Mouse (Mus musculus): ENCODE data around the gene D17H6S53E. TPM values are rescaled to one million over a fixed set of nuclear protein-coding genes. Genes with fewer than 3 reads are reported as not detected.

Gene D17H6S53E
- polyA plus RNA-seq, 1 experiment from 2014 or later, result 7.8 TPM

DNA sequence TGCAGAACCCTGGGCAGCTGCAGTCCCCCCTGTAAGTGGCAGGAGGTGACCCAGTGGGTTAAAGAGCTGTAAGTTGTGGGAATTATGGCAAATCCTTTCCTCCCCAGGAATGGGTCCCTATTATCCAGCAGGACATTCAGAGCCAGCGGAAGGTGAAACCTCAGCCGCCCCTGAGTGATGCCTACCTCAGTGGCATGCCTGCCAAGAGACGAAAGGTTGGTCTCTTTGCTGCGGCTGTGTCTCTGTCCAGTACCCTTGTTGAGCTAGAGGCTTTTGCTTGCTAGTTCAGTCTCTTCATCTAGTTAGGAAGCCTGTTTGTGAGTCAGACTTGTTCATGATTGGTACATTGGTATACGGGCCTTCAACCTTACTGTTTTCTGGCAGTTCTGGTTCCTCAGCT is 20.0 kb downstream of the D17H6S53E start:
- no peaks in the 10 kb centered on the region for H3K4me1 ChIP-seq
- peaks cover 4% of the 10 kb centered on the region; the same call in 1 of the 2 replicates for H3K9me3 ChIP-seq
- no peak for DNase-seq (ENCODE audit: extremely low spot score, low spot score)
- H3K27ac ChIP-seq, result no peak overlapping the region
- H3K4me3 ChIP-seq, result no peak overlapping the region; the same call in 1 of the 2 replicates
- 92% methylated on average over 5 of the region's 5 CpGs for WGBS
- no peaks in the 10 kb centered on the region for H3K27me3 ChIP-seq (ENCODE audit: poor library complexity, severe bottlenecking)
- H3K36me3 ChIP-seq (replicated peaks), result peaks cover 99% of the 10 kb centered on the region

DNA sequence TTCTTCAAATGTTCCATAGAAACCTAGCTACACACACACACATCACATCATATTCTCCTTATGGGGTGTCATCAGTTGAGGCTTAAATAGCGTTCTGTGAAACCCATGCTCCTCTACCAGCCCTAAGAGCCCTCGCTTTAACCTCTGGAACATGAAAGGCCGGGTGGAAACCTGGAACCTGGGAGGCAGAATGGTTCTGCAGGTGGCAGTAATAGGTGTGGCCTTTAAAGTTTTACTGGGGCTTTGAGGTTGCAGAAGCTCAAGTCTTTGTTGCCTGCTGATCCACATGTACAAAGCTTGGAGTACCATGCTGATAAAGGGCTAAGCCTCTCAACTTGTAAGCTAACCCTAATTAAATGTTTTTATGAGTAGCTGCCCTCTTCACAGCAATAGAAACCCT is 21.2 kb downstream of the D17H6S53E start:
- peaks cover 99% of the 10 kb centered on the region for H3K36me3 ChIP-seq (replicated peaks)
- no peak for DNase-seq (ENCODE audit: extremely low spot score, low spot score)

DNA sequence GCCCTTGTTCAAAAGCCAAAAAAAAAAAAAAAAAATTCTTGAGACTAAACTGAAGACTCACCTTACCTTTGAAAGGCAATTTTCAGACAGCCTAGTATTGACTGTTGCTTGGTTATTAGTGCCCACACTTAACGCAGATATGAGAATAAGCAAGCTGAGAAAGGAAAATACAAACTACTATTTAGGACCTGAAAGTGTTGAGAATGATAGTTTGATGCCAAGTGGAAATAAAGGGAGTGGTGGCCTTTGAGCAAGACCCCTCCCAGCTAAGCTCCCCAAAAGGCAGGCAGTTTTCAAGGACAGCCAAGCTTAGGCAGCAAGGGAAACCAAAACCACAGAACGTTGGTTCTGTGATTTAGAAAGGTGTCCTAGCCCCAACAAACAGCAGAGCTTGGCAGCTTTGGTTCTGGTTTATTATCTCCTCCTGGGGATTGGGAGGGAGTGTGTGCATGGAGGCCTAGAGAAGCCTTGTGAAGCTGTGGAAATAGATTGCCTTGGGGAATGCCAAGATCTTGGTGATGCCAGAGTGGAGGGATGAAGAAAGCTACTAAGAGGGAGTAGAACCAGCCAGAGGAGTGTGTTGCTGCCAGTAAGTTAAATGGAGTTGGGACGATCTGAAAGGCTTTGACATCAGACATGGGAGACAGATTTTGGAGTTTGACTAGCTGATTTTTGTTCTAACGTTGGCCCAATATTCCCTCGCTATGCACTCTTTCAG is 21.9 kb downstream of the D17H6S53E start:
- Histone ChIP-seq H3K36me3 (replicated peaks) (peaks cover 99% of the 10 kb centered on the region), H3K4me3 (no peak overlapping the region; the same call in 1 of the 2 replicates), H3K9me3 (peaks cover 4% of the 10 kb centered on the region; the same call in 1 of the 2 replicates), H3K27ac (no peak overlapping the region), H3K27me3 (ENCODE audit: poor library complexity, severe bottlenecking) (no peaks in the 10 kb centered on the region), H3K4me1 (no peaks in the 10 kb centered on the region)
- no peak for DNase-seq (ENCODE audit: extremely low spot score, low spot score)
- 71% methylated on average over 5 of the region's 5 CpGs for WGBS

More for the DNA sequence above, 21.2 kb downstream of the D17H6S53E start:
- Histone ChIP-seq H3K4me3 (no peak overlapping the region), H3K27ac (no peak overlapping the region), H3K4me1 (no peaks in the 10 kb centered on the region), H3K9me3 (peaks cover 4% of the 10 kb centered on the region; the same call in 1 of the 2 replicates), H3K27me3 (ENCODE audit: poor library complexity, severe bottlenecking) (no peaks in the 10 kb centered on the region)
- WGBS, result 58% methylated on average over 3 of the region's 3 CpGs

DNA sequence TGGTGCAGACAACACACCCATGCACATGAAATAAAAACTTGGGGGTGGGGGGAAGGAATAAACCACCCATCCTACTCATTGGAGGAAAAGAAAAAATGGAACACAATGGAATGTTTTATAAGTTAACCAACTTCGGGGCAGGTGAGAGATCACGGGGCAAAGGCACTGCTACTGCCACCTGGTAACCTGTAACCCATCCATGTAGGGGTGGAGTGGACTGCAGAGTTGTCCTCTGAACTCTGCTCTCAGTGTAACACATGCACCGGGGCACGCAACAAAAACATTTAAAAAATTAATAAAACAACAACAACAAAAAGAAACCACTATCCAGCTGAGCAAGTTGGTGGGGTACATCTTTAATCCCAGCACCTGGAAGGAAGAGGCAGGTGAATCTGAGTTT is 25.9 kb downstream of the D17H6S53E start:
- Histone ChIP-seq H3K4me3 (no peak overlapping the region), H3K36me3 (replicated peaks) (peaks cover 99% of the 10 kb centered on the region), H3K9me3 (no peaks in the 10 kb centered on the region), H3K27ac (no peak overlapping the region), H3K27me3 (ENCODE audit: poor library complexity, severe bottlenecking) (no peaks in the 10 kb centered on the region), H3K4me1 (no peaks in the 10 kb centered on the region)
- no peak for DNase-seq (ENCODE audit: extremely low spot score, low spot score)
- WGBS, result 96% methylated on average over 4 of the region's 4 CpGs

DNA sequence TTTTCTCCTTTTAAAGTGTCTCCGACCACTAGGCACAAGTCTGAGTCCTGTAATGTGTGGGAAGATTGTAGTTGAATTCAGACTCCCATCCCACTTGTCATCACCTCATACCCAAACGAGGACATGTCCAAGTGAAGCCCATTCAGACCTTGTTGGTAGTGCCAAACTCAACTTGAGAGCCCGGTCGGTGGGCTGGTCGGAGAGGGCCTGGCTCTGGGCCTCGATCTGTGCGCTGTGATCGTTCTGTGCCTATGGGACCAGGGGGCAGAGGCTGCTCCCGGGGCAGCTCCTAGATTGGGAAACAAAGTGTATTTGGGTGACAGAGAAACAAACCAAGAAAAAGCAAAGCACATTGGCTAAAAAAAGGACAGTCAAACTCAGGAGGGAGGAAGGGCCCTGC is 26.9 kb downstream of the D17H6S53E start:
- no peak for DNase-seq (ENCODE audit: extremely low spot score, low spot score)
- H3K36me3 ChIP-seq (replicated peaks), result peaks cover 99% of the 10 kb centered on the region
- no peak overlapping the region for H3K4me3 ChIP-seq
- WGBS, result 92% methylated on average over 9 of the region's 9 CpGs
- H3K27me3 ChIP-seq (ENCODE audit: poor library complexity, severe bottlenecking), result no peaks in the 10 kb centered on the region
- H3K9me3 ChIP-seq, result no peaks in the 10 kb centered on the region
- H3K4me1 ChIP-seq, result no peaks in the 10 kb centered on the region
- no peak overlapping the region for H3K27ac ChIP-seq

- Histone ChIP-seq H3K4me3 (no peak overlapping the region; the same call in 1 of the 2 replicates), H3K9me3 (no peaks in the 10 kb centered on the region), H3K27me3 (ENCODE audit: poor library complexity, severe bottlenecking) (no peaks in the 10 kb centered on the region), H3K36me3 (replicated peaks) (peaks cover 99% of the 10 kb centered on the region), H3K27ac (no peak overlapping the region), H3K4me1 (no peaks in the 10 kb centered on the region)
- 87% methylated on average over 4 of the region's 4 CpGs for WGBS
- DNase-seq (ENCODE audit: extremely low spot score, low spot score), result no peak
Measured at GRCm38 (mm10) chr17:35153931-35154330, 27.8 kb downstream of the D17H6S53E start.

GRCm38 (mm10) chr17:35154616-35155015 is 28.4 kb downstream of the D17H6S53E start:
- Histone ChIP-seq H3K27me3 (ENCODE audit: poor library complexity, severe bottlenecking) (no peaks in the 10 kb centered on the region), H3K36me3 (replicated peaks) (peaks cover 99% of the 10 kb centered on the region), H3K27ac (no peak overlapping the region), H3K9me3 (no peaks in the 10 kb centered on the region), H3K4me1 (no peaks in the 10 kb centered on the region), H3K4me3 (no peak overlapping the region; the same call in 1 of the 2 replicates)
- WGBS, result 79% methylated on average over 7 of the region's 7 CpGs
- no peak for DNase-seq (ENCODE audit: extremely low spot score, low spot score)

DNA sequence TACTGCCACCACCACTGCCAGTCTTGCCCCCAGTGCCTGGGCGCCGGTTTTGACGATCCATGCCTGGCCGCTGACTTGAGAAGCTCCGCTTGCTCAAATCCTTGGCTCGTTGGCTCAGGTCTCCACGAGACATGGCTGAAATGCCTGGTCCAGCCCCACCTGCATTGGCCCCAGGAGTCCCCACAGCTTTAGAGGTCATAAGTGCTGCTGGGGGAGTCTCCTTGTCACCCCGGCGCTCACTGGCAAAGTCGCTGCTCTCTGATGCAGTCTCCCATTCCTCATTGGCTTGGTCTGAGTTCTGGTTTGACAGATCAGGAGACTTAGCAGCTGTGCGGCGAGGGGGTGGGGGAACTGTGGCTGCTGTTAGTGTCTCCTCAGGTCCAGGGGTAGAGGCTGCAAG is 29.3 kb downstream of the D17H6S53E start:
- Histone ChIP-seq H3K4me1 (no peaks in the 10 kb centered on the region), H3K9me3 (no peaks in the 10 kb centered on the region), H3K36me3 (replicated peaks) (peaks cover 99% of the 10 kb centered on the region), H3K27me3 (ENCODE audit: poor library complexity, severe bottlenecking) (no peaks in the 10 kb centered on the region), H3K27ac (no peak overlapping the region), H3K4me3 (peak overlapping the region; percentile 7; the same call in 1 of the 2 replicates)
- DNase-seq (ENCODE audit: extremely low spot score, low spot score), result no peak
- 93% methylated on average over 12 of the region's 12 CpGs for WGBS

DNA sequence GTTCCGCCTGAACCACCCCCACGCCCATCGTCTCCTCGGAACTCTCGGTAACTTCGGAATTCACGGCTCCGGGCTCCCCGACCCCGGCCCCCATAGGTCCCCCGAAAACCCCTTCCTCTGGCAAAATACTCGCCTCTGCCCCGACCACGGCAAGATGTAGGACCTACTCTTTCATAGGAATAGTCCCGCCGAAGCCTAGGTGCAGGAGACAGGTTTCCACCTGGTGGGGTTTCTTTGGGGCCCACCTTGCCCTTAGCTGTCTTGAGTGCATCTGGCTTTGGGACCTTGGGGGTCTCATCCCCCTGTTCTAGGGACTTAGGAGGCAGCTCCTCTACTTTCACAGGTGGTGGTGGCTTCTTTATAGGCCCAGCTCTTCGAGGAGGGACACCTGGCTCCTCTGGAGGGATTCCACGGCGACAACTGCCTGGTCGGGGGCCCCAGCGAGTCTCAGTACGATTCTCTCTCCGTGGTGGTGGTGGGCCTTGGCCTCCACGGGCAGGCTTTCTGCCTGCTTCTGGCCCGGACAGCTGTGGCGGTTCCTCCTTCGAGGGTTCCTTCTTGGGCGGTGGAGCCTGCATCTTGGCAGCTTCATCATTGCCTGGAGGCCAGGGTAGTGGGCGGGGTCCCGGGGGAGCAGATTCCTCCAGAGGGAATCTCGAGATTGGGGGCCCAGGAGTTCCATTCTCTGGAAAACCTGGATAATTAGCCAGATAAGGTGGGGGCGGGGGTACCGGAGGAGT is 30.5 kb downstream of the D17H6S53E start:
- Histone ChIP-seq H3K4me1 (peaks cover 6% of the 10 kb centered on the region), H3K27ac (no peak overlapping the region), H3K9me3 (no peaks in the 10 kb centered on the region), H3K36me3 (replicated peaks) (peaks cover 100% of the 10 kb centered on the region), H3K4me3 (peak overlapping the region; percentile 7; the same call in 1 of the 2 replicates), H3K27me3 (ENCODE audit: poor library complexity, severe bottlenecking) (no peaks in the 10 kb centered on the region)
- no peak for DNase-seq (ENCODE audit: extremely low spot score, low spot score)
- WGBS, result 93% methylated on average over 33 of the region's 33 CpGs

DNA sequence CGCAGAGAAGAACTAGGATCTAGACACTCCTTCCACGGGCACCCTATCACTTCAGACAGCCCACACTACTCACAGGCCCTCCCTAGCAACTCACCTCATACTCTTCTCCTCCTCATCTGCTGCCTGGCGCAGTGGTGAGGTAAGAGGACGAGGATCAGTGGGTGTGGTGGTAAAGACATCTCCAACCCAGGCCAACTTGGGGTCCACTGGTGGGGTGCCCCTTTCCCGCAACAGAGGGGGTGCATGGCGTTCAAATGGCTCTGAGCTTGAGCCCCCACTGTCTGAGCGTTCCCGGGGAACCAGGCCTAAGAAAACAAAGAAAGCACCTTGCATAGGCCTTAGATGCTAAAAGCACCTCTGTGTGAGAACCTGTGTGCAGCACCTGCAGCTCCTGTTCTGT is 31.1 kb downstream of the D17H6S53E start:
- Histone ChIP-seq H3K4me1 (peaks cover 12% of the 10 kb centered on the region), H3K4me3 (no peak overlapping the region), H3K9me3 (no peaks in the 10 kb centered on the region), H3K27me3 (ENCODE audit: poor library complexity, severe bottlenecking) (no peaks in the 10 kb centered on the region), H3K27ac (no peak overlapping the region), H3K36me3 (replicated peaks) (peaks cover 100% of the 10 kb centered on the region)
- WGBS, result 96% methylated on average over 8 of the region's 8 CpGs
- no peak for DNase-seq (ENCODE audit: extremely low spot score, low spot score)

GRCm38 (mm10) chr17:35157661-35158175 is 31.5 kb downstream of the D17H6S53E start:
- Histone ChIP-seq H3K4me1 (peaks cover 17% of the 10 kb centered on the region), H3K36me3 (replicated peaks) (peaks cover 100% of the 10 kb centered on the region), H3K9me3 (no peaks in the 10 kb centered on the region), H3K4me3 (no peak overlapping the region), H3K27ac (no peak overlapping the region), H3K27me3 (ENCODE audit: poor library complexity, severe bottlenecking) (no peaks in the 10 kb centered on the region)
- DNase-seq (ENCODE audit: extremely low spot score, low spot score), result no peak
- 93% methylated on average over 8 of the region's 8 CpGs for WGBS

DNA sequence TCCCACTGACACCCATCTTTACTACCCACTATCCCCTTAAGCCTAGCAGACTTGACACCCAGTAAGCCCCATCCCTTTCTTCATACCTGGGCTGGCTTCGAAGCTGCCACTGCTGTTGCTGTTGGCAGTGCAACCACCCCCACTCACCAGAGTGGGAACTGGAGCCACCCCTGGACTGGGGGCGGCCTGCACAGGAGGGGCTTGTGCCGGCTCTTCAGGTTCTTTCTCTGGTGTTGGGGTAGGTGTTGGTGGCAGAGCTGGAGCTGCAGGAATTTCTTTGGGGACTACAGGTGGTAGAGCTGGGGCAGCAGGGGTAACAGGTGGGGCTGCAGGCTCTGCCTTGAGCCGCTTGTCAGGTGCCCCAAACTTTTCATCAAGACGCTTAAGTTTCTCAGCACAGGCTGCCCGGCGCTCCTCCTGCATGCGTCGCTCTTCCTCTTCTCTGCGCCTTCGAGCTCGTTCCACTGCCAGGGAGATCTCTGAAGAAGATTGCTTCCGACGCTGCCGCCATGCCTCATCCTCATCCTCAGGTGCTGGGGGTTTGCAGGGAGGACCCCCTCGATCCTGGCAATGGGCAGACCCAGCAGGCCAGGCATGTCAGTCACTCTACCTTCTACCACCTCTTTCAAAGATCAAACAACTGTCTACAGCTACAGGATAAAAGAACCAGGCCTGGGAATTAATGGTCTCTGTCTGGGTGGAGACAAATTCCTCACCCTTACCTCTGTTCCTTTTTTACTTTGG is 32.8 kb downstream of the D17H6S53E start:
- H3K4me1 ChIP-seq, result peaks cover 26% of the 10 kb centered on the region
- H3K27me3 ChIP-seq (ENCODE audit: poor library complexity, severe bottlenecking), result no peaks in the 10 kb centered on the region
- peaks cover 94% of the 10 kb centered on the region for H3K36me3 ChIP-seq (replicated peaks)
- no peak for DNase-seq (ENCODE audit: extremely low spot score, low spot score)
- WGBS, result 97% methylated on average over 16 of the region's 16 CpGs
- no peaks in the 10 kb centered on the region for H3K9me3 ChIP-seq
- no peak overlapping the region for H3K27ac ChIP-seq
- H3K4me3 ChIP-seq, result no peak overlapping the region

Measured in forebrain, embryonic 10.5 days (tissue).